Mouse (Mus musculus) E14TG2a.4 (cell line): ENCODE results near the gene Ptprt.

ENCODE experiments used
- CTCF ChIP-seq: conservative IDR thresholded peaks from 2 replicates; pipeline ENCODE4 v1.5.1; 2014; ENCODE audit warnings: low read length
- NANOG ChIP-seq: IDR thresholded peaks from 2 replicates; pipeline ENCODE4 v1.6.1; 2014; ENCODE audit warnings: borderline replicate concordance, low read length, mixed read lengths
- POU5F1 ChIP-seq: IDR thresholded peaks from 2 replicates; pipeline ENCODE4 v1.6.1; 2014; ENCODE audit warnings: low read length, borderline replicate concordance

- TF ChIP-seq CTCF = no peak
- no peak for TF ChIP-seq POU5F1
- TF ChIP-seq NANOG = no peak
Observed at GRCm38 (mm10) chr2:162172529-162172928, 488.4 kb downstream of the Ptprt start.
